Mouse (Mus musculus) adipocyte (in vitro differentiated cells): ENCODE measurements around the gene Slc25a54.

ENCODE experiments used
- DNase-seq: peaks from one replicate; pipeline ENCODE4 v3.0.0-alpha.2; 2016; ENCODE audit warnings: low spot score

Gene Slc25a54

GRCm38 (mm10) chr3:109124091-109124490, 43.8 kb downstream of the Slc25a54 start:
- DNase-seq: peak; percentile 5

GRCm38 (mm10) chr3:109125531-109125930, 45.3 kb downstream of the Slc25a54 start:
- DNase-seq: no peak

DNA sequence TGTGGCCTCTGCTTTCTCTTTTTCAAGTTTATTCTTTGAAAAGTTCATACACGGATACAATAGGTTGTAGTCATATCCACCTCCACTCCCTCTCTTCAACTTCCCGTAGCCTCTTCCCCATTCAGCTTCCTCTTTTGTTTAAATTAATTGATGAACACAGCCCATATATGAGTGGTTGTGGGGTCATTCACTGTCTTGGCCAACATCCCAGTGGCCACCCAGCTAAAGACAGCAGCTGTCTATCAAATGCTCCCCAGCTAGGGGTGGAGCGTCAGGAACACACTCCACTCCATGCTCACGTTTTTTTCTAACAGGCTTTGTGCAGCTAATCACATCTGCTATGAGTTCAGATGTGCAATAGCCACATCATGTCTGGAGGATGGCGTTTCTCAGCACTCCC, 49.5 kb downstream of the Slc25a54 start:
- no peak for DNase-seq

DNA sequence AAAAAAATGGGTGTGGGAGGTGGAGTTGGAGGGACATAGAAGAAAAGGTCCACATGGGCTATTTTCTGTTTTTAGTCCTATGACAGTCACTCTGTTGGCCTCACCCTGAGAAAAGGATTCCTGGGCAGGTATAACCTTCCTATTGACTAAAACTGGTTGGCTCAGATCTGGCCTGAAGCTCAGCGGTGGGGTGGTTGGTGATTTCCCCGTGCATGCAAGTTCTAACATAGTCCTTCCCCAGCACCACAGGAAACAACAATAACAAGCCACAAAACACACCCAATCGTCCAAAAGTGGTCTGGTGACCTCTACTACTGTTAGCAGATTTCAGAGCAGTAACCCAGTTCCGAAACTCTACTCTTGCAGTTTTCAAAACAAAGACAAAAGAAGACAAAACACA, 52.7 kb downstream of the Slc25a54 start:
- DNase-seq: no peak

GRCm38 (mm10) chr3:109134036-109134435, 53.8 kb downstream of the Slc25a54 start:
- no peak for DNase-seq

GRCm38 (mm10) chr3:109135352-109135751, 55.1 kb downstream of the Slc25a54 start:
- DNase-seq: no peak

DNA sequence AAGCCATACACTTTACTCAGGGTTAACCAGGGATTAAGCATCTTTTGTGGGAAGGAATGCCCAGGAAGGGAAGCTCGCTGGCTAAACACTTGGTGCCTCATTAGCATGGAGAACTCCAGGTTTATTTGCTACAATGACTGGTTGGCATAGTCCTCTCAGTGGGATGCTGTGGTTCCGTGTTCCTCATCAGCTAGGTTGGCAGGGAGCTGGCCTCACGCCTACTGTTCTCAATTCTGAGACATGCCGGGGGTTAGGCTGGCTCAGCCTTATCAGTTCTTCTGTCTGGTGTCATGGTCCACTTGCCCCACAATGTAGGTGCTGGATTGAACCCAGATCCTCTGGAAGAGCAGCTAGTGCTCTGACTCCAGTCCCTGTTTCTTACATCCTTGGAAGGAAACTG, 72.3 kb downstream of the Slc25a54 start:
- DNase-seq: no peak

DNA sequence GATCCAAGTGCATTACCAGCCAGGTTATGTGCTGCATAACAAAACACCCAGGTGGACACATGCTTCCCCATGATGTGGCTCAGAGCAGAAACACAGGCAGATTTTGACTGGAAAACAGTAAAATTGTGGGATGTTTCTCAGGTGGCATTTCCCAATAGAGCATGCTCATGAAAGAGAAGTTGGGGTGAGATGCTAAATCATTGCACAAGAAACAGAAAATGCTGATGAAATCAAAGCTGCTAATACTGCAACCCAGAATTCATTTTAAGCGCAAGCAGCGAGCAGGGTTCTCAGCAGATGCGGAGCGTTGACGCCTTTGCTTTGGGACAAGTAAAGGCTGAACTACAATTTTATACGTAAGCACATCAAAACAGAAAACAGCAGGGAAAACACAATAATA, 73.1 kb downstream of the Slc25a54 start:
- no peak for DNase-seq

DNA sequence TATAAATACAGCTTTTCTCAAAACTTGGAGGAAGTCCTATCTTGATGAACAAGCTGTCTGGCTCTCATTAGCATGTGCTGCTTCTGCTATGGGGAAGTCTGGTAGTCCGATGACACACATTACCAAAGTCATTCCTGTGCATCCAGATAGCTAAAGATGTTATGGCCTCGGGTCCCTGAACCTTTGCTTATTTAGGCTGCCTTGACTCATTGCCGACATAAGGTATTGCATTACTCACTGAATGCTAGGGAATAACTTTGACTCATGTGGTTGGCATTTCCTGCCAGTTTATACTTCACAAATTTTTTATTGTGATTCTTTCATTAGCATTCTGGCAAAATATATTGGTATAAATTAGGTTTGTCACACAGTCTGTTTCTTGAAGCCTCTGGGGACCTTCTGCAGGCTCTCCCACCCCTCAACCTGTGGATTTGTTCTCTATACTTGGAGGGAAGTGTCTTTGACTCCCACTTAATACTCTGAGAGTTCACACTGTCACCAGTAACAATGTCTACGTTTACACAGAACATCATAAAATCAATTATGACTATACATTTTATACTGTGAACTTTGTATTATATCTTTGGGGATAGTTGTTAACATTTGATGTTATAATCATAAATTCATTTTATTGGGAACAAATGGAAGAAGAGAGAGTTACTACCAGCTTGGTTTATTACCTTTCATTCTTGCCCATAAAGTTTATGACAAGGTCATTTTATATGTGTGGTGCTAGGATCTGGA, 75.8 kb downstream of the Slc25a54 start:
- DNase-seq: peak; percentile 30

DNA sequence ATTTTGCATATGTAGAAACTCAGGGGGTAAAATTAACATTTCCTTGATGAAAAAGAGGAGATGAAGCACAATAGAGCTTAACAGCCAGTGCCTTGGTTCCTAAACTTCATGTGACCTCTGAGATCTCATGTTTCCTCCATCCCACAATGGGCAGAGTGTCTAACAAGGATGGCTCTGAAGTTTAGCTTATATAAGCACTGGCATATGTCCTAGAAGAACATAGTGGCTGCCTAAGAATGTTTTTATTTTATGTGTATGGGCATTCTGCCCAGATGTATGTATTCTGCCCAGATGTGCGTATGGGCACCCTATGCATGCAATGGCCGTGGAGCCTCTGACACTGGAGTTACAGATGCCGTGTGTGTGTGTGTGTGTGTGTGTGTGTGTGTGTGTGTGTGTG, 77.2 kb downstream of the Slc25a54 start:
- no peak for DNase-seq

DNA sequence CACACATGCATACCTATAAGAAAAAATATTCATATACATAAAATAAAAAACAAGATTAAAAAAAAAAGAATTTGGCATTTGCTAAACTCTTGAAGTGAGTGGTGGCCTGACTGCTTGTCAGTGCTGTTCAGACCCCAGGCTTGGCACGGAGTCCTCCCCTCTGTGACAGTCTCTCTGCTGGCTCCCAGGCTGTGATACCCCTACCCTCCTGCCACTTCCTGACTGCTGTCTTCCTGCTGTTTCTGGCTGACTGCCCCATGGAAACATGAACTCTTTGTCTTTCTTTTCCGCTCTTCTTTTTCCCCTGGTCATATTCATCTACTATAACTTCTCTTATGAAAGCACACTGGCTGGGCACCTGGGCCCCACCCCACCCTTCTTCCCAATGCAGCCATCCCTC, 83.8 kb downstream of the Slc25a54 start:
- DNase-seq: no peak

- DNase-seq: no peak
These were observed 84.4 kb downstream of the Slc25a54 start for GRCm38 (mm10) chr3:109164644-109165043.

- no peak for DNase-seq
These were observed 85.1 kb downstream of the Slc25a54 start for GRCm38 (mm10) chr3:109165214-109165829.
